Mouse (Mus musculus): ENCODE data around the gene Slc44a2.

DNA sequence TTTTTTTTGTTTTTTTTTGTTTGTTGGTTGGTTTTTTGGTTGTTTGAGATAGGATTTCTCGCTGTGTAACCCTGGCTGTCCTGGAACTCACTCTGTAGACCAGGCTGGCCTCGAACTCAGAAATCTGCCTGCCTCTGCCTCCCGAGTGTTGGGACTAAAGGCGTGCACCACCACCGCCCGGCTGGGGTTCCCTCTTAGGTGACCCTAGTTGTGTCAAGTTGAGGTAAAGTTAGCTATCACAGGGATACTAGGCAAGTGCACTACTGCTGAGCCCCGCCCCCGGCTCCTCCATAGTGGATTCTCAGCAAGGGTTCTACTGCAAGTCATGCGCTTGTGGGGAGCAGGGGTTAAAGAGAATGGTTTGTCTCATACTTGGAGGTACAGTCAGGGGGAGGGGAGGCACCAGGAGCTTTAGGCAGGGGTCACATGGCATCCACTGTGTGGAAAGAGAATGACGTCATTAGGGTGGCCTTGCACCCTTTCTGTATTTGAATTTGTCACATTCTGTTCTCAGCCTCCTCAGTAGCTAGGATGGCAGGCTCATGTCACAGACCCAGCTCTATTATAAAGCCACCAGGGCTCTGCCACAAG is 9.3 kb downstream of the Slc44a2 start:
- TF ChIP-seq EP300 (IDR thresholded peaks at IDR 0.05; ENCODE audit: low read depth) (no peak), CTCF (IDR thresholded peaks at IDR 0.05; ENCODE audit: low read depth) (no peak)
